Mouse (Mus musculus) limb, embryonic 10.5 days (tissue): ENCODE measurements around the gene Gapdhs. TPM values are rescaled to one million over a fixed set of nuclear protein-coding genes. Genes with fewer than 3 reads are reported as not detected.
"Not testable (repeated sequence)": the region's sequence is repeated elsewhere in the genome, so short reads cannot be mapped to it uniquely, and the experiment has no call there.

Experiments used
- DNase-seq: peaks from one replicate; pipeline ENCODE4 v3.0.0-alpha.2; 2017; ENCODE audit warnings: low spot score
- H3K27ac ChIP-seq: fragments of 300-500 bp; sonication (generic); 2 replicates; pipeline ENCODE4 v1.5.1; 2016; ENCODE audit warnings: mild to moderate bottlenecking
- H3K27me3 ChIP-seq: fragments of 300-500 bp; sonication (generic); 2 replicates; pipeline ENCODE4 v1.6.1; 2016; ENCODE audit warnings: low read depth, mild to moderate bottlenecking; ENCODE audit not compliant: poor library complexity, severe bottlenecking
- H3K36me3 ChIP-seq: fragments of 300-500 bp; sonication (generic); 2 replicates; pipeline ENCODE4 v1.6.1; 2016; ENCODE audit warnings: mild to moderate bottlenecking, moderate library complexity
- H3K4me1 ChIP-seq: fragments of 300-500 bp; sonication (generic); 2 replicates; pipeline ENCODE4 v1.6.1; 2016
- H3K4me3 ChIP-seq: fragments of 300-500 bp; sonication (generic); 2 replicates; pipeline ENCODE4 v1.5.1; 2016; ENCODE audit warnings: mild to moderate bottlenecking, moderate library complexity
- H3K9me3 ChIP-seq: fragments of 300-500 bp; sonication (generic); replicated peaks from 2 replicates; pipeline ENCODE4 v1.6.1; 2016; ENCODE audit warnings: mild to moderate bottlenecking
- WGBS: fragments of 180-500 bp; shearing (Covaris S2); methylation state at CpG from one replicate; pipeline ENCODE4 v1.1.7; 2016; 5-methylcytosine and 5-hydroxymethylcytosine counted together
- polyA plus RNA-seq: library from polyadenylated mRNA; unstranded; fragments of >200 nt; fragmentation: Nextera tagmentation; extraction: Ambion mirVana; gene quantifications from 2 replicates; pipeline ENCODE4 v1.2.1, GENCODE M21; 2016

Gene Gapdhs
- polyA plus RNA-seq = 0.43 TPM in 1 of 2 replicates, not detected in the other

- H3K4me1 ChIP-seq, DNase-seq, H3K9me3 ChIP-seq, H3K4me3 ChIP-seq, H3K27me3 ChIP-seq, H3K27ac ChIP-seq: not testable (repeated sequence)
- H3K36me3 ChIP-seq = peaks cover 14% of the 10 kb centered on the region
- WGBS = 76% methylated on average over 3 of the region's 4 CpGs
Observed at GRCm38 (mm10) chr7:30743617-30744016, at the start of gene Gapdhs. Gene Gapdhs, minus strand, starts transcription at chr7:30743681.

GRCm38 (mm10) chr7:30791921-30792320 lies 48.4 kb upstream of the Gapdhs start:
- Histone ChIP-seq H3K4me3 (no peak overlapping the region), H3K27me3 (0 out of 2 replicates have a peak, but pooled peaks cover 15% of the 10 kb centered on the region), H3K27ac (no peak overlapping the region), H3K9me3 (no peaks in the 10 kb centered on the region), H3K4me1 (no peaks in the 10 kb centered on the region), H3K36me3 (no peaks in the 10 kb centered on the region)
- WGBS = 28% methylated on average over 9 of the region's 9 CpGs
- no peak for DNase-seq

- Histone ChIP-seq H3K9me3 (no peaks in the 10 kb centered on the region), H3K27ac (no peak overlapping the region), H3K27me3 (0 out of 2 replicates have a peak, but pooled peaks cover 15% of the 10 kb centered on the region), H3K4me3 (no peak overlapping the region), H3K4me1 (no peaks in the 10 kb centered on the region), H3K36me3 (no peaks in the 10 kb centered on the region)
- 87% methylated on average over 10 of the region's 10 CpGs for WGBS
- DNase-seq = no peak
Observed at GRCm38 (mm10) chr7:30790141-30790540, 46.7 kb upstream of the Gapdhs start.

- Histone ChIP-seq H3K4me1 (no peaks in the 10 kb centered on the region), H3K27me3 (0 out of 2 replicates have a peak, but pooled peaks cover 15% of the 10 kb centered on the region), H3K4me3 (no peak within 1 kb of the TSS), H3K27ac (no peak within 1 kb of the TSS), H3K36me3 (no peaks in the 10 kb centered on the region), H3K9me3 (no peaks in the 10 kb centered on the region)
- WGBS = 54% methylated on average over 15 of the region's 15 CpGs
- DNase-seq = no peak
Observed at GRCm38 (mm10) chr7:30787377-30788022, 44.0 kb upstream of the Gapdhs start, which contains the start of gene Krtdap. Gene Krtdap, plus strand, starts transcription at chr7:30787896.

GRCm38 (mm10) chr7:30785721-30786546 lies 42.5 kb upstream of the Gapdhs start:
- Histone ChIP-seq H3K27ac (no peak overlapping the region), H3K27me3 (0 out of 2 replicates have a peak, but pooled peaks cover 15% of the 10 kb centered on the region), H3K4me3 (no peak overlapping the region), H3K36me3 (no peaks in the 10 kb centered on the region), H3K9me3 (no peaks in the 10 kb centered on the region), H3K4me1 (no peaks in the 10 kb centered on the region)
- DNase-seq = no peak
- WGBS = 72% methylated on average over 13 of the region's 13 CpGs

DNA sequence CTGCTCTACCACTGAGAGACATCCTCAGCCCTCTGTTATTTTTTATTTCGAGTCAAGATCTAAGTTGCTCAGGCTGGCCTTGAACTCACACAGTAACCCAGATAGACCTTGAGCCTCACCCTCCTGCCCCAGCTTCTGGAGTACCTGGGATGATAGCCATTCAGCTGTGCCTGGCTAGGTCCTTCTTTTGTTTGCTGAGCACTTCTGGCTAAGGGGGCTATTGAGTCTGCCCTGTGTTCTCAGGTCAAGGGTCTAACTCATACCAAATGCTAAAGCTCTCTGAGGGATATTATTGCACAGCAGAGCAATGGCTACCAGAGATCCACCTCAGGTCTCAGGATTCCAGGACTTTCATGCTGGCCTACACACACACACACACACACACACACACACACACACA lies 41.7 kb upstream of the Gapdhs start:
- no peaks in the 10 kb centered on the region for H3K36me3 ChIP-seq
- no peak for DNase-seq
- no peak overlapping the region for H3K4me3 ChIP-seq
- no peak overlapping the region for H3K27ac ChIP-seq
- H3K4me1 ChIP-seq = no peaks in the 10 kb centered on the region
- 75% methylated on average over 1 of the region's 1 CpGs for WGBS
- 0 out of 2 replicates have a peak, but pooled peaks cover 15% of the 10 kb centered on the region for H3K27me3 ChIP-seq
- H3K9me3 ChIP-seq = no peaks in the 10 kb centered on the region

- Histone ChIP-seq H3K4me1 (no peaks in the 10 kb centered on the region), H3K27ac (no peak overlapping the region), H3K9me3 (no peaks in the 10 kb centered on the region), H3K27me3 (0 out of 2 replicates have a peak, but pooled peaks cover 6% of the 10 kb centered on the region), H3K36me3 (no peaks in the 10 kb centered on the region), H3K4me3 (no peak overlapping the region)
- 80% methylated on average over 3 of the region's 3 CpGs for WGBS
- no peak for DNase-seq
Observed at GRCm38 (mm10) chr7:30782658-30783057, 39.2 kb upstream of the Gapdhs start.

DNA sequence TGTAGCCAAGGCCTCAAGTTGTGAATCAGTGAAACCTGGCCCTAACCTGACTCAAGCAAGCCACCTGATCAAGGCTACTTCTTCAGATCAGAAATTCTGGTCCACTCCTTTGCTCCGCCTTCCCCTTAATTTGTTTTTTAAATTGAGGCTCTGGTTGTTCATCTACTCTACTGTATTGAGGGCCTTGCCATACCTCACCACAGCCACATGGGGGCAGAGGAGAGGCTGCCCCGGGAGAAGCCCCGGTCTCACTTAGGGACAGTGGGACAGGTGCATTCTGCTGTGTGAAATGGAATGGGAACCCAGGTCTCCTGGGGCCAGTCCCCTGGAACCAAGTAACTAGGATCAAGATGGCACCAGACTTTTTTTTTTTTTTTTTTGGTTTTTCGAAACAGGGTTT lies 38.3 kb upstream of the Gapdhs start:
- 72% methylated on average over 4 of the region's 4 CpGs for WGBS
- Histone ChIP-seq H3K4me3 (no peak overlapping the region), H3K4me1 (no peaks in the 10 kb centered on the region), H3K9me3 (no peaks in the 10 kb centered on the region), H3K36me3 (no peaks in the 10 kb centered on the region), H3K27me3 (no peaks in the 10 kb centered on the region), H3K27ac (no peak overlapping the region)
- no peak for DNase-seq

DNA sequence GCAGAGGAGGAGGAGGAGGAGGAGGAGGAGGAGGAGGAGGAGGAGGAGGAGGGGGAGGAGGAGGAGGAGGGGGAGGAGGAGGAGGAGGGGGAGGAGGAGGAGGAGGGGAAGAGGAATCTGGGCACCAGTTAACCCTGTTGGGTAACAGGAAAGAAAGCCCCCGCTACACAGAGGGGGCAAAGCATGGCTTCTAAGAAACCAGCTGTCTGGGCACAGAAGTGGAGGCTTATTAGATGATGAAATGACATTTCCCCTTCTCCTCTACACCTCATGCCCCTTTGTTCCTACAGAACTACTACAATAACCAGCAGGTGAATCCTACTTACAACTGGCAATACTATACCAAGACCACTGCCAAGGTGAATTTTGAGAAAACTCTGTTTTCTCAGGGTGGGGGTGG lies 34.4 kb upstream of the Gapdhs start:
- Histone ChIP-seq H3K36me3 (no peaks in the 10 kb centered on the region), H3K9me3 (no peaks in the 10 kb centered on the region), H3K4me3 (no peak overlapping the region), H3K27me3 (no peaks in the 10 kb centered on the region), H3K4me1 (no peaks in the 10 kb centered on the region), H3K27ac (no peak overlapping the region)
- DNase-seq = no peak
- WGBS = 78% methylated on average over 1 of the region's 1 CpGs

GRCm38 (mm10) chr7:30777081-30777579 lies 33.6 kb upstream of the Gapdhs start:
- Histone ChIP-seq H3K27ac (no peak overlapping the region), H3K4me1 (no peaks in the 10 kb centered on the region), H3K27me3 (no peaks in the 10 kb centered on the region), H3K4me3 (no peak overlapping the region), H3K9me3 (no peaks in the 10 kb centered on the region), H3K36me3 (no peaks in the 10 kb centered on the region)
- DNase-seq = no peak
- WGBS = 55% methylated on average over 7 of the region's 7 CpGs

- Histone ChIP-seq H3K4me3 (no peak overlapping the region), H3K36me3 (no peaks in the 10 kb centered on the region), H3K27ac (no peak overlapping the region), H3K27me3 (no peaks in the 10 kb centered on the region), H3K9me3 (no peaks in the 10 kb centered on the region), H3K4me1 (no peaks in the 10 kb centered on the region)
- WGBS = 91% methylated on average over 9 of the region's 9 CpGs
- no peak for DNase-seq
Observed at GRCm38 (mm10) chr7:30776104-30776503, 32.6 kb upstream of the Gapdhs start.

DNA sequence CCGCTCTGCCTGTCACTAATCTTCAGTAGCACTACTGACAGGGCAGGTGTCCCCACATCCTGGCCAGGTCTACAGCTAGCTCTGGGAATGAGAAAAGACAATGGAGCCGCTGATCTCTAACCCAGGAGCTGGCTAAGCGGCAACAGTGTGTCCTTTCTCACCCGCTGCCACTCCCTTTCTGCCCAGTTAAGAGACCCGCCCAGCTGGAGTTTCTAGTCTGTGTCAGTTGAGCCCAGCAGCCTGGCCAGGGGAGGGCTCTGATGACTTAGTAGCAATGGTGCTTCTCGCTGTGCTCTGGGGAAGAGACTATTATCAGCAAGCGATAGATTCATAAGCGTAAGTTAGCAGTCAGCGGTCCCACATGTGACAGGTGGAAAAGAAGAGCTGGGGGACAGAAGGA lies 25.8 kb upstream of the Gapdhs start:
- no peaks in the 10 kb centered on the region for H3K4me1 ChIP-seq
- H3K27ac ChIP-seq = no peak overlapping the region
- H3K36me3 ChIP-seq = no peaks in the 10 kb centered on the region
- WGBS = 40% methylated on average over 9 of the region's 9 CpGs
- DNase-seq = no peak
- peaks cover 12% of the 10 kb centered on the region; the same call in 1 of the 2 replicates for H3K27me3 ChIP-seq
- H3K9me3 ChIP-seq = no peaks in the 10 kb centered on the region
- H3K4me3 ChIP-seq = no peak overlapping the region

DNA sequence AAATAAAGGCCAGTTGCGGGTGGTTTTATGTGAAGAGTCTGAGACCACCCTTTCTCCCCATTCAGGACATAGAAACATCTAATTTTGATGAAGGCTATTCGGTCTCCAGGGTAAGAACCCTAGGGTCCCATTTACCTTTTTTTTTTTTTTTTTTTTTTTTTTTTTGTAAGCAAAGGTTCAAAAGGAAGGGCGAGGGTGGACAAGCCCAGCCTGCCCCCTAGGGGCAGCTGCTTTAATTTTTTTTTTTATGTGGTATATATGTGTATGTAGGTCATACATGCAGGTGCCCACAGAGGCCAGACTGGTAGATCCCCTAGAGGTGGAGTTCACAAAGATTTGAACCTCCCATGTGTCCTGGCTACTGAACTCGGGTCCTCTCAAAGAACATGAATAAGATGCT lies 22.9 kb upstream of the Gapdhs start:
- WGBS = 90% methylated on average over 4 of the region's 4 CpGs
- Histone ChIP-seq H3K4me3 (no peak overlapping the region), H3K9me3 (no peaks in the 10 kb centered on the region), H3K4me1 (no peaks in the 10 kb centered on the region), H3K27me3 (peaks cover 12% of the 10 kb centered on the region; the same call in 1 of the 2 replicates), H3K36me3 (no peaks in the 10 kb centered on the region), H3K27ac (no peak overlapping the region)
- no peak for DNase-seq
